Mouse (Mus musculus) frontal cortex, adult (tissue): Measurements from ENCODE around the gene Id3.

Experiments used
- ATAC-seq: cut with Nextera tagmentation; 2 replicates; pipeline ENCODE4 v1.9.2; 2017; ENCODE audit warnings: mild to moderate bottlenecking, moderate library complexity, mixed read lengths; ENCODE audit not compliant: low TSS enrichment

Id3 gene

DNA sequence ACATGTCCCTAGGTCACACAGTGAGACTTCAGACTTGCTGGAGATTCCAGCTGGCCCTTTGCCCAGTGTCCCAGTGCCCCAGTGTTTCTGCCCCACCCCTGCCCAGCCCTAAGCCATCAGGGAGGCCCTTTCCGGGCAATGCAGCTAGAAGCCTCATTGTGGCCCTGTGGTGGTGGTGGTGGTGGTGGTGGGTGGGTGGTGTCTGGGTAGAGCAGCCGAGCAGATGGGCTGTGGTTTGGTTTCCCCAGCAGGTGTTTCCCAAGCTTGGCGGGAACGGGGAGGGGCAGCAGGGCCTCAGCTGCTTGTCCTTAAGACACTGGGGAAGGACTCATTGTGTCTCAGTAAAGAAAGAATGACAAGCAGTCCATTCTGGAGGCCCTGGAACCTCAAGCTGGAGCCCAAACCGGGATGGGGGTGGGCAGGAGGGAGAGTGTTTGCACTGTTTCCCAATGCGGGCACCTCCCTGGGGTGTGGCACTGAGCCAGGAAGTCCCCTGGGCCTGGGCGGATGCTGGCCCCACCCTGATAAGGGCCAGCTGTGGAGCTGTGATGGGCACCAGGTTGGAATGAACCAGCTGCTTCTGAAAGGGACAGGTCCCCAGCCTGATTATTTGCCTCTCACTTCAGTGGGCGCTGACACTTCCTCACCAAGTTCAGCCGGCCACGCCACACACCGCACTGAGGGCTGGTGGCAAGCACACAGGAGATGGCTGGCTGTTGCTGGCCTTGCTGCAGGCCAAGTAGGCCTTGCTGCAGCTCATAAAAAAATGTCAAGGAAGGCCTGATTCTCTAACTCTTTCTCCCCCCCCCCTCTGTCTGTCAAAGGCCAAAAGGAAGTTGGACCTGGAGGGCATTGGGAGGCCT, 34.5 kb downstream of the Id3 start:
- no peak for ATAC-seq

DNA sequence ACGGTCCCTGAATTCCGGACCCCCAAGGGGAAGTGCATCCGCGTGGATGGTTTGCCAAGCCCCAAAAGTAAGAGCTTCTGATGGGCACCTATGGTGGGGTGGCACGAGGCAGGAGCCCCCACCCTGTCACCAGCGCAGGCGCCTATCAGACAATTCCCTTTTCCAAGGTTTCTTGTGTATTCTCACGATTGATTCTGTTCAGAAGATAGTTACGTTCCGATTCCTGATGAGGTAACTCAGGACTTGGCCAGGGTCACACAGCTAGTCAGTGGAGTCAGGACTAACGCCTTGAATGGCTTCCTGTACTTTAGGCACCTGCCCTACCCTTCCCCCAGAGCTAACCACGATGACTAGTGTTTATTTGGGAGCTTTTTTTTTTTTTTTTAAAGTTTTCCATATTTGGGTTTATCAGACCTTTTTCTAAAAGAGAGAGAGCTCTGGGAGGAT, 35.2 kb downstream of the Id3 start:
- ATAC-seq, result no peak

DNA sequence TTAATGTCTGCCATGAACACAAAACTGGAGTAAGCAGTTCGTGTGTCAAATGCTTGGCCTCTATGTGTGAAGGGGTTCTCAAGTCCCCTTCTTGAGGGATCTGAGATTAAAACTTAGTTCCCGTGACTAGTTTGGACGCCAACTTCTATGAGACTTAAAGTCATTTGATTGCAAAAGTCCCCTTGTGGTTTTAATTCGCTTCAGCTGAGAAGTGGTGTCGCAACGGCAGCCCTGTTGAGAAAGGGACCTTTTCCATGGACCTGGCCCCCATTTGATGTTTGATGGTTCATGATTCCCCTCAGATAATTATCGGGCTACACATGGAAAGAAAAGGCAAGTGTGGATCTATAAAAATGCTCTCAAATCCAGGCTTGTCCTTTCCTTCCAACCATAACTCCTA, 36.2 kb downstream of the Id3 start:
- ATAC-seq, result no peak

DNA sequence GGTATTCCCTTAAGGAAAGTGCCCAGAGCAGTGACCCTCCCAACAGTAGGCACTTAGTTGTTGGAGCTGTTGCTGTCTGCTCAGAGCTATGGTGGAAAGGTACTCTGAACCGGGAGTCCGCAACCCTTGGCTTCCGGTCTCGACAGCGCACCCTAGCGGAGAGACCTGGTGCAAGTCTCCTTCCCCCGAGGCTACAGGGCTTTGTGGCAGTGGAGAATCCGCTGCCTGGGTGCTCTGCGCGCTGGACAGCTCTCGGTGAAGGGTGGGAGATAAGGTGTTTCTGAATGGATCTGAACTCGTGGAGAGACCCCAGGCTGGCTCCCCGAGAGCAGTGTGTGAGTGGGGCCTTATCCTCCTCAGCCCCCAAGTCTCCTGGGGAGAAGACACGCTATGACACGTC, 36.7 kb downstream of the Id3 start:
- peak; percentile 69 for ATAC-seq

DNA sequence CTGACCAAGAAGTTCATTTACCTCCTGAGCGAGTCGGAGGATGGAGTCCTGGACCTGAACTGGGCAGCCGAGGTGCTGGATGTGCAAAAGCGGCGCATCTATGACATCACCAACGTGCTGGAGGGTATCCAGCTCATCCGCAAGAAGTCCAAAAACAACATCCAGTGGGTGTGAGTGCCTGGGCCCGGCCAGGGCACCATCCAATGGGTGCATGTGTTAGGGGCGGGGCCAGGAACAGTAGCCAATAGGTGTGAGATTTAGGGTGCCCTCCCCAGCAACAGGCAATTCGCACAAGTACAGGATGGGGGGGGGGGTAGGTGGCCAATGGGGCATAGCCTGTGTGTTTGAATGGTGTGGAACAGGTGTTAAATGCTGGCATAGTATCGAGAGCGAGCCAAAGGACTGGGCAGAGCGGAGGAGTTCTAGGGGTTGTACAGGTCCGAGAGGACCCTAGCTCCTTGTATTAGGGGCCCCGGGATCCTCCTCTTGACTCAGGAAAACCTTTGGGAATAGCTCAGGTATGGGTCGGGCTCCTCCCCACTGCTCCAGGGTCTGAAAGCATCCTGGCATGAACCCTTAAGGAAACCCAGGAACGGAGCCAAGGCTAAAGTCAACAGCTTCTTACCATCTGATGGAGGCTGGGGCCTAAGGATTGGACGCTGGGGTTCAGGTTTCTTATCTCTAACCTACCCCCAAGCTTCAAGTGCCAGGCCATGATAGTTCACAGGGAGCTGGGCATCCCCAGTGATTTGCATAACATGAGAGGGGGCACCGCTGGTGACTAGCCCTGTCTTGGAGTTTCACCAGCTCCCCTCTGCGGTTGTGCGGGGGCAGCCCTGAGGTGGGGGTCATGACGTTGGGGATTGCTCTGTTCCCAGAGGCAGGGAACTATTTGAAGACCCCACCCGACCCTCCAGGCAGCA, 37.4 kb downstream of the Id3 start:
- ATAC-seq, result peak; percentile 62

DNA sequence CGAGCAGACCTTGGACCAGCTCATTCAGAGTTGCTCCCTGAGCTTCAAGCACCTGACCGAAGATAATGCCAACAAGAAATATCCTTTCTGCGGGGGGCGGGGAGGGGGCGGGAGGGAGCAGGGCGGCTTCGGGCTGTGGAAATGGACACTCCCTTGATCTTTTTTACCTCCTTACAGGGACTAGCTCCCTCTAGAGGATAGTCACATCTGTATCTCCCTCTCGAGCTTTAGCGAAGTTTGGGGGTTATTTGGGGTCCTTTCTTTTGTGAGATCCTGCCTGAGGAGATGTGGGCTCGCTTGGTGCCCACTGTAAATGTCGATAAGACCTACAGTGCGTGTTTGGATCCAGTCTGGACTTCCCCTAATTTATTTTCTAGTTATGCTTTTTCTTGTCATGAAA, 38.1 kb downstream of the Id3 start:
- ATAC-seq, result no peak

DNA sequence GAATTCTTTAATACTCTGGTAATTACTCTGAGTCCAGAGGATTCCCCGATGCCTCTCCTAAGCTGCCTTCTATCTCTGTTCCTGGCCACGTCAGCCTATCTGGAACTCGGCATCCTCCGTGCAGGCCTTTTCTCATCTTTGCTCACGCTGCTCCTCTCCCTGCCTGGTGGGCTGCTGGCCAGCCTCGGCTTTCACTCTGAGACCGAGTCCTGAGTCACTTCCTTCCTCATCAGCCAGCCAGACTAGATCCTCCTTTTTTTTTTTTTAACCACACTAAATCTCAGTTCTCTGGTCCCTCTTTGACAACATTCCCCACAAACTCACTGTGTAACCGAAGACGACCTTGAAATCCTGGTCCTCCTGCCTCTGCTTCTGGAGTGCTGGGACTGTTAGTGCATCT, 42.1 kb downstream of the Id3 start:
- ATAC-seq, result peak; percentile 57; the same call in 1 of the 2 replicates

DNA sequence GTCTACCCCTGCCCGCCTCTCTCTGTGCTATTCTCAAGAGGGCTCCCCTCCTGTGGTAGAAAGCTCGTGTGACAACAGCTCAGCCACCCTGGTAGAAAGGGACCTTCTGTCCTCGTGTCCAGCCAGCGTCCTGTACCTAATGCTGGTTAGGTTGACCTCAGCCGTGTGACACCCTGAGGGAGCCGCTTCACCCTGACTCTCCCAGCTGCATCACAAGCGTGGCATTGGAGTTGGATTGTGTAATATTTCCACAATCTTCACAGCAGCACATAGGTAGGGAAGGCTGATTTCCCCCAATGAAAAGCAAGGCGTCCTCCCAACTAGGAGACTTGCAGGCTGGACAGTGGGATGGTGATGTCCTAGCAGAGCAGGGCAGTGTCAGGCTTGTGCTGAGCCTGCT, 43.0 kb downstream of the Id3 start:
- no peak for ATAC-seq

DNA sequence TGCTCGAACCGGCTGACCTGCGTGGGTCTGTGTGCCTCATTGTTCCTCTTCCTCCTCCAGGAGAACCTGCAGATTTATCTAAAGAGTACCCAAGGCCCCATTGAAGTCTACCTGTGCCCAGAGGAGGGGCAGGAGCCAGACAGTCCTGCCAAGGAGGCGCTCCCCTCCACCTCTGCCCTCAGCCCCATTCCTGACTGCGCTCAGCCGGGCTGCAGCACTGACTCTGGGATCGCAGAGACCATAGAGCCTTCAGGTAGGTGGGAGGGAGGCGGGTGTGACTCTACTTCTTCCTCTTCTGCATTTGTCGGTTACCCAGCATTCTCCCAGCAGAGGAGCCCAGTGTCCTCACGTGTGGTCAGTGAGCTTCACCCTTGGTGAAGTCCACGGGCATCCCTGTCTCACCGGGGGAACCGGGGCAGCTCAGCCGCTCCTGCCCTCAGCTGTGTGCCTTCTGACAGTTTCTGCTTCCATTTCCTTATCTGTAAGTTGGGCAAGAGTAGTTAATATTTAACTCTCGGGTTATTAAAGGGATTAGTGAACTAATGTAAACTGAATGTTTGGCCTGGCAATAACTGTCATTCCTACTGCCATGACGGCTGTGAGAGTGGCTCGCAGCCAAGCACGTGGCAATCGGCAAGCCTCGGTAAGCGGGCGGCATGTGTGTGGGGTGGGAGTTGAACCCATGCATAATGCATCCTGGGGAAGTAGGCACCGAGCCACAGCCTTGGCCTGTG, 43.6 kb downstream of the Id3 start:
- ATAC-seq, result no peak

DNA sequence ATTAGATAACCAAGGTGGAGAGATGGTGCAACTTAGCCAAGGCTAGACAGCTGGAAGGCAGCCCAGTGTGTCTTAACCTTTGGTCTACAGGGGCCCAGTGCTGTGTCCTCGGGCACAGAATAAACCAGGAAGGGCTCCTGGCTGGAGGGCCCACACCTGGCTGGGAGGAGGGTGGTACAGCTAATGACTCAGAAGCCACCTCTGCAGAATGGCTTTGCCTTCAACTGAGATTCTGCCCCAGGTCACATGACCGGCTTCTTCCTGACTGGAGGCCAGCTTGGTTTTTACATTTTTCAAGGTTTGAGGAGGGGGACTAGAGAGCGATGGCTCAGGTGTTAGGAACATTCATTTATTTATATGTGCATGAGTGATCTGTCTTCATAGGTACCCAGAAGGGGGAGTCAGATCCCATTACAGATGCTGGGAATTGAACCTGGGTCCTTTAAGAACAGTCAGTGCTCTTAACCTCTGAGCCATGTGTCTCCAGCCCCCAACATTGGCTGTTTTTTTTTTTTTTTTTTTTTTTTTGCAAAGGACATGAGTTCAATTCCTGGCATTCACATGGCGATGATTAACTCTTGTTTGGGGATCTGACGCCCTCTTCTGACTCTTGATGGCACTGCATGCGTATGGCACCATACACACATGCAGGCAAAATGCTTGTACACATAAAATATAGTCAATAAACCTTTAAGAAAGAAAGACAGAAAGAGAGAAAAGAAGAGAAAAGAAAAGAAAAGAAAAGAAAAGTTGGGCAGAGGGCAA, 45.9 kb downstream of the Id3 start:
- ATAC-seq, result no peak

DNA sequence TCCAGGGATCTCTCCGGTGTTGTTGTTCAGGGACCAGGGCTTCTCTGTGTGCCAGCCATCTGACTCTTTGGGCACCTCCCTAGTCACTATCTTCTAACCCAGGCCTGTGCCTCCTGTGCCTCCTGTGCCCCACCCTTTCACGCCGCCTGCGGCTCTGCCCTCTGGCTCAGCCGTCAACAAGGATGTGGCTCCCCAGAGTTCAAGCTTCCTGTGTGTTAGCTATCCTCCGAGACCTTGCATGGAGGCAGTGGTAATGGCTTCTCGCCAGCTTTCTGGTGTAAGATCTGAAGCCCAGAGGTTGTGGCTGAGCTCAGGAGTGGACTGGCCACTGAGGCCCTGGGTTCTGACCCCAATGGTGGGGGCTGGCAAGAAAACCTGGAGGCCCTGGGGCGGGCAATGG, 46.6 kb downstream of the Id3 start:
- no peak for ATAC-seq

DNA sequence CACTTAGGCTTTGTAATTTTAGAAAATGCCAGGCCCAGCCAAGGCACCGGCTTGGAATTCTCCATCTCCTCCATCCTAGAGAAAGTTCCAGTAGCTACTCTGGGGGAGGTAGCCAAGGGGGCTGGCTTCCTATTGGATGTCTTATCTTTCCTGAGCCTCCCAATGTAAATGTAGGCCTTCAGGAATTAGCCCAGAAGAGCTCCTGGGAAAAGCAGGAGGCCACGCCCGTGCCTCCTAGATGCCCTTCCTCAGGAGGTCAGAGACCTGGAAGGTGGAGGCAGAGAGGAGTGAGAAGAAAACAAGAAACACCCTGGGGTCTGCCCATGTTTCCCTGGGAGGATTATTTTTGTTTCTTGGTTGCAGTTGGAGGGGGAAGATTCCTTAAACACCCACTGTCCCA, 50.3 kb downstream of the Id3 start:
- ATAC-seq, result no peak

DNA sequence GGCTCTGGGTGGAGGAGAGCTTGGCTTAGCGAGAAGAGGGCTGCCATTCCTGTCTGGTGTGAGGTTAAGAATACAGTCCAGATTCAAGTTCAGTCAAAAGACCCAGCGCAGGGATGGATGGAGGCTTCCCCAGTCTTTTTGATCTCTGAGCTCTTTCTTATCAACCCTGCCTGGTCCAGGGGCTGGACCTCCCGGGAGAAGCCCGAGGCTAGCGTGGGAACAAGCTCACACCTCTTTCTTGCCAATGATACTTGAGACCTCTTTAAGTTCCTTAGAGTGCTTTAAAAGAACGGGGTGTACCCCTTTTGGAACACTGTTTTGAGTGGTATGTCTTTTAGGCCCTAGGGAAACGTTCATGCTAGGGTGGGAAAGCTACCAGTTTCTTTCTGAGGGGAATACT, 51.7 kb downstream of the Id3 start:
- ATAC-seq, result no peak
